Mouse (Mus musculus): ENCODE data around the gene Kcnk4. TPM values are rescaled to one million over a fixed set of nuclear protein-coding genes. Genes with fewer than 3 reads are reported as not detected.

Gene Kcnk4
- total and polyA plus RNA-seq, 3 experiments, result 0.15 to 1.8 TPM; not detected in 1

GRCm38 (mm10) chr19:6893731-6894451 is 40.4 kb downstream of the Kcnk4 start (continued):
- TF ChIP-seq GATA1 (IDR thresholded peaks at IDR 0.05; ENCODE audit: low read depth, low read length) (no peak), ETS1 (IDR thresholded peaks at IDR 0.05; ENCODE audit: low read depth, low read length) (peak; percentile 29; the same call in 1 of the 2 replicates), TAL1 (IDR thresholded peaks at IDR 0.05; ENCODE audit: low read length) (no peak), NRF1 (IDR thresholded peaks at IDR 0.05; ENCODE audit: insufficient read depth, low read depth, low read length, poor library complexity, severe bottlenecking) (peak; percentile 90), MEF2A (IDR thresholded peaks at IDR 0.05; ENCODE audit: extremely low read depth, insufficient replicate concordance, low read depth, low read length, poor library complexity, severe bottlenecking) (no peak), TBP (IDR thresholded peaks at IDR 0.05; ENCODE audit: low read depth, low read length) (peak; percentile 97), CTCF (IDR thresholded peaks at IDR 0.05 in 2 of 3, conservative IDR thresholded peaks at IDR 0.05 in 1 of 3; ENCODE audit: control insufficient read depth in 1 of 3, insufficient read depth in 1 of 3, low read depth in 2 of 3, low read length in 3 of 3, poor library complexity in 1 of 3, severe bottlenecking in 1 of 3) (no peak), USF1 (IDR thresholded peaks at IDR 0.05; ENCODE audit: low read depth, low read length) (peak; percentile 29; the same call in 1 of the 2 replicates), MAX (IDR thresholded peaks at IDR 0.05; ENCODE audit: low read length) (peak; percentile 98), ZKSCAN1 (IDR thresholded peaks at IDR 0.05; ENCODE audit: low read depth, low read length) (no peak), SIN3A (IDR thresholded peaks at IDR 0.05; ENCODE audit: low read length) (peak; percentile 82), RCOR1 (IDR thresholded peaks at IDR 0.05; ENCODE audit: low read depth, low read length) (peak; percentile 80), ZC3H11A (IDR thresholded peaks at IDR 0.05; ENCODE audit: low read depth, low read length) (no peak), CHD1 (IDR thresholded peaks at IDR 0.05; ENCODE audit: low read depth, low read length) (no peak)

DNA sequence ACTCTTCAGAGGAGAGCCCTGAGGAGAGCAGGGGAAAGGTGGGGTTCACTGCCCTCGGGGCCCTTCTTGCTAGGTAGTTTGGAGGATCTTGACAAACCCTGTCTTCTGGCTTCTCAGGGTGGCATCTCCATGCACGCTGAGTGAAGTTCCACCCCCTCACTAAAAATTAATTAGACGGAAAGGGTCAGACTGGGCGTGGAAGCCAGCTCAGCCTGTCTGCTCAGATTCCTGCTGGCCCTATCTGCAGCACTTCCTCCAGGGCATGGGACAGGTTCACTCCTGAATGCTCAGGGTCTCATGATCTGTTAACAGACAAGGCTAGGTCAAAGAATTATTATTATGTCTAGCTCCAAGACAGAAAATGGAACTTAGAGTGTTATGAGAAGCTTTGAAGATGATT is 41.8 kb downstream of the Kcnk4 start:
- DNase-seq (ENCODE audit: low read depth, low spot score), result peak; percentile 45
- H3K27ac ChIP-seq (ENCODE audit: control insufficient read depth, low read depth, low read length), result no peak overlapping the region
- 0 out of 2 replicates have a peak, but pooled peaks have one; percentile 26 for TF ChIP-seq NELFE (IDR thresholded peaks at IDR 0.05; ENCODE audit: low read depth, low read length)
- TF ChIP-seq SMC3 (IDR thresholded peaks at IDR 0.05; ENCODE audit: low read depth, low read length), result no peak
- no peak for TF ChIP-seq CHD1 (IDR thresholded peaks at IDR 0.05; ENCODE audit: low read depth, low read length)
- TF ChIP-seq MXI1 (IDR thresholded peaks at IDR 0.05; ENCODE audit: low read depth, low read length), result no peak
- H3K36me3 ChIP-seq (ENCODE audit: control insufficient read depth in 1 of 2, insufficient read depth in 2 of 2, low read length in 2 of 2), result peaks cover 0 to 15% of the 10 kb centered on the region in 2 experiments; a peak in 2 of 4 replicates
- no peaks in the 10 kb centered on the region for H3K9me3 ChIP-seq (replicated peaks; ENCODE audit: insufficient read depth, low read length)
- no peak overlapping the region for H3K4me3 ChIP-seq (ENCODE audit: control insufficient read depth in 1 of 2, insufficient read depth in 1 of 2, low read depth in 2 of 2, low read length in 2 of 2)
- H3K4me1 ChIP-seq (ENCODE audit: control insufficient read depth in 1 of 2, insufficient read depth in 2 of 2, low read length in 2 of 2), result peaks cover 3 to 20% of the 10 kb centered on the region in 2 experiments
- peaks cover 8% of the 10 kb centered on the region for H3K79me2 ChIP-seq (ENCODE audit: control insufficient read depth, insufficient read depth, low read length, poor library complexity)
- H3K9ac ChIP-seq (ENCODE audit: control insufficient read depth, low read depth, low read length, poor library complexity, severe bottlenecking), result peak overlapping the region; percentile 40; the same call in 1 of the 2 replicates
- H3K27me3 ChIP-seq (ENCODE audit: control insufficient read depth in 1 of 2, insufficient read depth in 2 of 2, low read length in 2 of 2), result no peaks in the 10 kb centered on the region

- Histone ChIP-seq H3K27ac (ENCODE audit: control insufficient read depth, low read depth, low read length) (no peak overlapping the region), H3K79me2 (ENCODE audit: control insufficient read depth, insufficient read depth, low read length, poor library complexity) (no peaks in the 10 kb centered on the region)
- DNase-seq (ENCODE audit: low read depth, low spot score), result no peak
Observed at GRCm38 (mm10) chr19:6877965-6878364, 56.4 kb downstream of the Kcnk4 start.

More at GRCm38 (mm10) chr19:6877965-6878364, 56.4 kb downstream of the Kcnk4 start:
- H3K4me1 ChIP-seq (ENCODE audit: control insufficient read depth in 1 of 2, insufficient read depth in 2 of 2, low read length in 2 of 2), result peaks cover 0 to 3% of the 10 kb centered on the region in 2 experiments; a peak in 1 of 4 replicates
- no peaks in the 10 kb centered on the region for H3K9me3 ChIP-seq (replicated peaks; ENCODE audit: insufficient read depth, low read length)
- no peaks in the 10 kb centered on the region for H3K36me3 ChIP-seq (ENCODE audit: control insufficient read depth in 1 of 2, insufficient read depth in 2 of 2, low read length in 2 of 2)
- no peak for TF ChIP-seq CHD1 (IDR thresholded peaks at IDR 0.05; ENCODE audit: low read depth, low read length)
- no peak for TF ChIP-seq ETS1 (IDR thresholded peaks at IDR 0.05; ENCODE audit: low read depth, low read length)
- TF ChIP-seq UBTF (IDR thresholded peaks at IDR 0.05; ENCODE audit: borderline replicate concordance, insufficient read depth, low read depth, low read length), result no peak
- TF ChIP-seq MAFK (IDR thresholded peaks at IDR 0.05; ENCODE audit: borderline replicate concordance, low read depth, low read length), result no peak
- TF ChIP-seq TAL1 (IDR thresholded peaks at IDR 0.05; ENCODE audit: low read length), result no peak
- TF ChIP-seq POLR2A (IDR thresholded peaks at IDR 0.05; ENCODE audit: control insufficient read depth in 1 of 2, insufficient read depth in 1 of 2, low read depth in 1 of 2, low read length in 2 of 2, poor library complexity in 1 of 2), result no peak
- TF ChIP-seq HCFC1 (IDR thresholded peaks at IDR 0.05; ENCODE audit: low read depth, low read length), result no peak
- no peak for TF ChIP-seq POLR2AphosphoS2 (IDR thresholded peaks at IDR 0.05; ENCODE audit: low read length)
- no peak overlapping the region for H3K9ac ChIP-seq (ENCODE audit: control insufficient read depth, low read depth, low read length, poor library complexity, severe bottlenecking)
- no peak overlapping the region for H3K4me3 ChIP-seq (ENCODE audit: control insufficient read depth in 1 of 2, insufficient read depth in 1 of 2, low read depth in 2 of 2, low read length in 2 of 2)
- no peaks in the 10 kb centered on the region for H3K27me3 ChIP-seq (ENCODE audit: control insufficient read depth in 1 of 2, insufficient read depth in 2 of 2, low read length in 2 of 2)

Measured in MEL (cell line).